In the genomic region with DNA sequence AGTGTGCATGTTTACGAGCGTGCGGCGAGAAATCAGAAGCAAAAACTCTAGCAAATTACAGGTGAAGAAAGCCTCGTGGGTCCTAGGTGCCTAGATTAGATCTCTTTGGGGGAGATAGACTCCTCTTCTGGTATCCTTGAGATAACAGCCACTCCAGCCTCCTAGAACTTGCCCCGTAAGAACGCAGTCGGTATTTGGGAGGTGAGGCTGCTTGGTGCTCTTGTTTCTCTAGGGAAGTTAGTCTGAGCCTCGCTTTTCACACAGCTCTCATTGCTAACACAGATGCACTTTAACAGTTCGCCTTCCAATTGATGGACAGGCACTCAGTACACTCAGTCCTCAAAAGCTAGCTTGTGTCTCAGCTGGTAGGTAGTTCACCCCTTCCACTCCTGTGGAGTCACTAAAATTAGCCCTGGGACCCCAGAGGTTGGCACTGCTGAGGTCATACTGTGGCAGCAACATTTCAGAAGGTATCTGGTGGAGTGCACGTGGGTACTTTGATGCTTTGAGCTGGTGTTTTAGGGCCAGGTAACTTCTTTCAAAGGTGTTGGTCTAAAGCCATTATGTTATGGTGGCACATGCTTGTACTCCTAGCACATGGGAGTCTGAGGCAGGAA, we compare ENCODE assay signal across 1 mouse cellular context.
TF ChIP-seq lines count a peak whose summit lies in the region.

No protein-coding gene starts in this region.

TF ChIP-seq in MEL, 35 proteins besides CTCF, POLR2A, EP300 and RAD21 (continued from another document):
- TF ChIP-seq MYC (IDR thresholded peaks at IDR 0.05; ENCODE audit: low read depth, low read length) (no peak), TAL1 (IDR thresholded peaks at IDR 0.05; ENCODE audit: low read length) (no peak), KAT2A (conservative IDR thresholded peaks at IDR 0.05; ENCODE audit: low read depth, low read length) (no peak), MXI1 (IDR thresholded peaks at IDR 0.05; ENCODE audit: low read depth, low read length) (peak; percentile 17; the same call in 1 of the 2 replicates), ETS1 (IDR thresholded peaks at IDR 0.05; ENCODE audit: low read depth, low read length) (no peak; the same call in 1 of the 2 replicates)
